Mouse (Mus musculus) C2C12 (cell line): ENCODE measurements around the gene Galk2. TPM values are rescaled to one million over a fixed set of nuclear protein-coding genes. Genes with fewer than 3 reads are reported as not detected.

ENCODE experiments used
- H3K27me3 ChIP-seq: one replicate; pipeline ENCODE4 v1.6.1; 2011; ENCODE audit not compliant: control insufficient read depth, insufficient read depth, insufficient read length
- H3K36me3 ChIP-seq: one replicate; pipeline ENCODE4 v1.6.1; 2011; ENCODE audit not compliant: control insufficient read depth, insufficient read depth
- H3K4me3 ChIP-seq: one replicate; pipeline ENCODE4 v1.5.1; 2011; ENCODE audit warnings: mild to moderate bottlenecking, control low read depth; ENCODE audit not compliant: poor library complexity, insufficient read depth, severe bottlenecking
- H3K79me2 ChIP-seq: one replicate; pipeline ENCODE4 v1.6.1; 2011; ENCODE audit not compliant: control insufficient read depth, insufficient read depth
- H3K79me3 ChIP-seq: one replicate; pipeline ENCODE4 v1.6.1; 2011; ENCODE audit warnings: low read depth, control low read depth
- H3ac ChIP-seq: one replicate; pipeline ENCODE3; 2011; ENCODE audit warnings: low read depth; ENCODE audit not compliant: control insufficient read depth, insufficient read length
- CEBPB ChIP-seq: IDR thresholded peaks from one replicate; pipeline ENCODE4 v1.6.1; 2011; ENCODE audit warnings: low read depth, mild to moderate bottlenecking, control low read depth, moderate library complexity
- CTCF ChIP-seq: IDR thresholded peaks from one replicate; pipeline ENCODE4 v1.5.1; 2011; ENCODE audit not compliant: control insufficient read depth, insufficient read depth, insufficient read length
- FOSL1 ChIP-seq: IDR thresholded peaks from one replicate; pipeline ENCODE4 v1.8.0; 2011; ENCODE audit warnings: mild to moderate bottlenecking, low read length; ENCODE audit not compliant: poor library complexity, insufficient read depth, severe bottlenecking
- MAX ChIP-seq: IDR thresholded peaks from one replicate; pipeline ENCODE4 v1.6.1; 2011; ENCODE audit warnings: mild to moderate bottlenecking, control low read depth
- MYOD1 ChIP-seq: IDR thresholded peaks from one replicate; pipeline ENCODE4 v1.6.1; 2011; ENCODE audit warnings: low read depth; ENCODE audit not compliant: control insufficient read depth, insufficient read length
- MYOG ChIP-seq: IDR thresholded peaks from one replicate; pipeline ENCODE4 v1.6.1; 2011; ENCODE audit not compliant: control insufficient read depth, insufficient read length; ENCODE audit errors: extremely low read depth
- USF1 ChIP-seq: IDR thresholded peaks from one replicate; pipeline ENCODE4 v1.6.1; 2011; ENCODE audit warnings: low read depth, mild to moderate bottlenecking, control low read depth, moderate library complexity
- polyA plus RNA-seq: library from polyadenylated mRNA; unstranded; fragments of >200 nt; fragmentation: generic; extraction: Trizol; gene quantifications from one replicate; pipeline ENCODE4 v1.2.1, GENCODE M21; 2012; ENCODE audit warnings: missing spikeins

Galk2 gene
- polyA plus RNA-seq, 1 experiment, result 21.2 TPM

GRCm38 (mm10) chr2:126015763-126016473 lies 157.0 kb downstream of the Galk2 start:
- H3K27me3 ChIP-seq, result no peaks in the 10 kb centered on the region
- no peaks in the 10 kb centered on the region for H3K79me2 ChIP-seq
- H3K79me3 ChIP-seq, result no peaks in the 10 kb centered on the region
- H3K36me3 ChIP-seq, result no peaks in the 10 kb centered on the region
- H3ac ChIP-seq, result no peak overlapping the region
- H3K4me3 ChIP-seq, result no peak overlapping the region
- no peak for TF ChIP-seq MYOD1

DNA sequence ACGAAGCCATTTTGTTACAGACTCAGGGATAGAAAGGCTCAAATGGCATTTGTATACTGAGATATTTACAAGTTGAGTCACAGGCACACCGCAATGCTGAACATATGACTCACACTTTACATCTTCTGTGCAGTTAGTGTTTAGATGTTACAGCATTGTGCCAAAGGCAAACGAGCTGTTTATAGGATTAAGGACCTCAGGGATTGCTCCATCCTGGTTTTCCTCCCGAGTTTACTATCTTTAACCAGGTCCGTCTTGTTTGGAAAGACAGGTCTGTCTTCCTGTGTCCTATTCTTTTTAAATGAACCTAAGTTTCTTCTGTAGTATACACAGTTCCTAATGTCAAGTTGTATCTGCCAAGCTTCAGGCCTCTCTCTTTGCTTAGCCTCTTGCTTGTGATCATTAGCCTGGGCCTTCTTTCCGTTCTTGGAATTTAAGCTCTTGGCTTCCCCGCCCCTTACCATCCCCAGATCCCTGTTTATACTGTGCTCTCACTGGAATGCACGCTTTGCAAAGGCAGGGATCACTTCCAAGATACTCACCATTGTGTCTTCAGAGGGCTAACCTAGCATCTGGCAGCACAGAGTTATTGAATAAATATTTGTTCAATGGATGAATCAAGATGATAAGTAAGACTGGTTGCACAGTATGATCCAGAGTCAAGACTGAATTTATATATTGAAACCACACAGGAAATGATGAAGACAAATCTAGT lies 172.4 kb downstream of the Galk2 start:
- Histone ChIP-seq H3K4me3 (no peak overlapping the region), H3K79me3 (peaks cover 14% of the 10 kb centered on the region), H3K36me3 (peaks cover 8% of the 10 kb centered on the region), H3K27me3 (no peaks in the 10 kb centered on the region), H3K79me2 (peaks cover 20% of the 10 kb centered on the region), H3ac (no peak overlapping the region)
- TF ChIP-seq MYOD1 (peak; percentile 43), MYOG (no peak), MAX (peak; percentile 77), USF1 (no peak), CEBPB (peak; percentile 99), FOSL1 (peak; percentile 91)

DNA sequence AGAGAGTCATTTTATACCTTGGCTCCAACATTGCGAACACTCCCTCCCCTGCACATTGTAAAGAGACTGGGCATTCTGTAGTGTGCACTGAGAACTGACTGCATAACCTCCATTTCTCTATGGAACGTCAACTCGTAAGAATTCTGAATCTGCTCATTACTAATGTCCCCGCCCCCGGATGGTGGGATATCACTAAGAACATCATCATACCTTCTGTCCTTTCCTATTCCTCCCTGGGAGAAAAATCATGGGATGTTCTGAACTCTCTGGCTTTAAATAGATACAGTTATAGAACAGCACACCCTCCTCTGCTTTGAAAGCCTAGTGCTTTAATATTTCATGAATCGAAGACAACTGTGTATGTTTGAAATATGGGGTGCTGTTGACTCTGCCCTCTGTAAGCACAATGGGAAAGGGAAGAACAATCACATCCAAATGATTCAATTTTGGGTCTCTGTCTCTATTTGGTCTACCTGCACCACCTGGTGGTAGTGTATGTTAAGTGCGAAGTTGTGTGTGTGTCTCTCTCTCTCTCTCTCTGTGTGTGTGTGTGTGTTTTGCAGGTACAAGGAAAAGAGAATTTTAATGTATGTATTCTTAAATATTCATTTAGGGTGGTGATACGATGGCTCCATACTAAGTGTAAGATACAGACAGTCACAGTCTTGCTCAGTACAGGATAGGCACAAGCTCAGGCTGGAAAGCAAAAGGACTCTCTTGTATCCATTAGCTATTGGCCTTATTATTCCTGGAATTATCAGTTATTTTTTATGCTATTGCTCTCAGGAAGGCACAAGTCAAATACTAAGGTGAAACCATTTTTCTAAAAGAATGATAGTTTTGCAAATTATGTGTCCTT lies 174.4 kb downstream of the Galk2 start:
- peaks cover 27% of the 10 kb centered on the region for H3K36me3 ChIP-seq
- H3K79me2 ChIP-seq, result peaks cover 40% of the 10 kb centered on the region
- H3K27me3 ChIP-seq, result no peaks in the 10 kb centered on the region
- H3ac ChIP-seq, result no peak overlapping the region
- TF ChIP-seq FOSL1, result no peak
- no peak for TF ChIP-seq MYOG
- no peak for TF ChIP-seq CTCF
- no peak for TF ChIP-seq USF1
- TF ChIP-seq MYOD1, result no peak
- no peak for TF ChIP-seq CEBPB
- no peak for TF ChIP-seq MAX
- H3K4me3 ChIP-seq, result no peak overlapping the region
- peaks cover 34% of the 10 kb centered on the region for H3K79me3 ChIP-seq

Other genes starting within 250 kb of the Galk2 start
- 1.8 TPM for gene Cep152, start 234.0 kb upstream of the Galk2 start, polyA plus RNA-seq
- 16.5 TPM for gene Eid1, start 186.0 kb upstream of the Galk2 start, polyA plus RNA-seq
- 0.34 TPM for gene Shc4, start 135.0 kb upstream of the Galk2 start, polyA plus RNA-seq
- gene Secisbp2l, start 76.2 kb upstream of the Galk2 start, polyA plus RNA-seq, result 5.7 TPM
- 52.7 TPM for gene Cops2, start within 50 bp of the Galk2 start, polyA plus RNA-seq
- gene Fgf7, start 175.5 kb downstream of the Galk2 start, polyA plus RNA-seq, result 2.6 TPM